Mouse (Mus musculus) hindbrain, embryonic 11.5 days (tissue): ENCODE results near the gene Tspan6. TPM values are rescaled to one million over a fixed set of nuclear protein-coding genes. Genes with fewer than 3 reads are reported as not detected.

ENCODE experiments used
- polyA plus RNA-seq: library from polyadenylated mRNA; unstranded; fragments of >200 nt; fragmentation: Nextera tagmentation; extraction: Ambion mirVana; gene quantifications from 2 replicates; pipeline ENCODE4 v1.2.1, GENCODE M21; 2014

Gene Tspan6
- polyA plus RNA-seq, 1 experiment from 2014 or later: 218 TPM

Other genes starting within 250 kb of the Tspan6 start
- 3.3 and 4.8 TPM in 2 replicates for gene Pcdh19, start 209.4 kb downstream of the Tspan6 start, polyA plus RNA-seq
- 1.8 and 2.6 TPM in 2 replicates for gene Tnmd, start 47.4 kb downstream of the Tspan6 start, polyA plus RNA-seq
- 1.0 and 1.4 TPM in 2 replicates for gene Srpx2, start 10.0 kb upstream of the Tspan6 start, polyA plus RNA-seq
- 1.8 and 2.5 TPM in 2 replicates for gene Sytl4, start 83.4 kb upstream of the Tspan6 start, polyA plus RNA-seq
- gene Cstf2, start 160.8 kb upstream of the Tspan6 start, polyA plus RNA-seq: 66.7 and 71.3 TPM in 2 replicates